ENCODE assay signal across 8 mouse cellular contexts in genomic region chr2:38350796-38351195, GRCm38 (mm10). TPM values are rescaled to one million over a fixed set of nuclear protein-coding genes. Genes with fewer than 3 reads are reported as not detected.
A peak's percentile ranks its signal among the peaks of the same experiment; 100 is the strongest.
DNase-seq lines count a peak whose midpoint lies in the region; ATAC-seq lines count a peak whose summit lies in the region.

No protein-coding gene starts in this region.

- peaks cover 70% of the 10 kb centered on the region for H3K4me1 ChIP-seq in embryonic facial prominence, embryonic 10.5 days
- H3K4me1 ChIP-seq in limb, embryonic 11.5 days (ENCODE audit: control insufficient read depth, insufficient read depth, low read length): peaks cover 38% of the 10 kb centered on the region
- peaks cover 65% of the 10 kb centered on the region for H3K4me1 ChIP-seq in midbrain, embryonic 12.5 days
- H3K4me1 ChIP-seq in stomach, embryonic 16.5 days (ENCODE audit: control insufficient read depth, insufficient read depth, low read length): peaks cover 25% of the 10 kb centered on the region

- H3K27ac ChIP-seq in embryonic facial prominence, embryonic 10.5 days (replicated peaks): peak overlapping the region; percentile 87
- peak overlapping the region; percentile 88; the same call in 1 of the 2 replicates for H3K27ac ChIP-seq in limb, embryonic 11.5 days (replicated peaks; ENCODE audit: low read depth, low read length)
- peak overlapping the region; percentile 92 for H3K27ac ChIP-seq in midbrain, embryonic 12.5 days (replicated peaks)
- no peak overlapping the region for H3K27ac ChIP-seq in stomach, embryonic 16.5 days (ENCODE audit: low read length)

- H3K4me2 ChIP-seq in limb, embryonic 11.5 days (ENCODE audit: low read depth, severe bottlenecking): peak overlapping the region; percentile 89
- H3K4me2 ChIP-seq in midbrain, embryonic 12.5 days (replicated peaks): peak overlapping the region; percentile 68
- peak overlapping the region; percentile 74 for H3K4me2 ChIP-seq in stomach, embryonic 16.5 days (ENCODE audit: low read depth, low read length)

- peak overlapping the region; percentile 63 for H3K4me3 ChIP-seq in embryonic facial prominence, embryonic 10.5 days
- H3K4me3 ChIP-seq in limb, embryonic 11.5 days (ENCODE audit: low read depth, low read length): peak overlapping the region; percentile 63
- peak overlapping the region; percentile 52 for H3K4me3 ChIP-seq in midbrain, embryonic 12.5 days
- H3K4me3 ChIP-seq in stomach, embryonic 16.5 days (replicated peaks; ENCODE audit: low read length): peak overlapping the region; percentile 46

- peaks cover 100% of the 10 kb centered on the region for H3K27me3 ChIP-seq in embryonic facial prominence, embryonic 10.5 days (replicated peaks; ENCODE audit: low read depth, poor library complexity, severe bottlenecking)
- H3K27me3 ChIP-seq in limb, embryonic 11.5 days (ENCODE audit: control insufficient read depth, insufficient read depth, low read length): peaks cover 51% of the 10 kb centered on the region
- H3K27me3 ChIP-seq in midbrain, embryonic 12.5 days: peaks cover 96% of the 10 kb centered on the region
- H3K27me3 ChIP-seq in stomach, embryonic 16.5 days (ENCODE audit: control insufficient read depth, insufficient read depth, low read length): peaks cover 94% of the 10 kb centered on the region

- H3K9ac ChIP-seq in limb, embryonic 11.5 days (ENCODE audit: low read length): peak overlapping the region; percentile 86
- peak overlapping the region; percentile 71 for H3K9ac ChIP-seq in midbrain, embryonic 12.5 days (replicated peaks)
- H3K9ac ChIP-seq in stomach, embryonic 16.5 days (ENCODE audit: low read length): peak overlapping the region; percentile 53; the same call in 1 of the 2 replicates

- peaks cover 8% of the 10 kb centered on the region; the same call in 1 of the 2 replicates for H3K36me3 ChIP-seq in embryonic facial prominence, embryonic 10.5 days (replicated peaks)
- no peaks in the 10 kb centered on the region for H3K36me3 ChIP-seq in limb, embryonic 11.5 days (ENCODE audit: control insufficient read depth, insufficient read depth, low read length)
- H3K36me3 ChIP-seq in midbrain, embryonic 12.5 days: no peaks in the 10 kb centered on the region
- no peaks in the 10 kb centered on the region for H3K36me3 ChIP-seq in stomach, embryonic 16.5 days (ENCODE audit: control insufficient read depth, insufficient read depth, low read length)

- DNase-seq in spleen, adult 18-20 months: peak; percentile 35 to 52
- DNase-seq in spleen, postnatal 14 days (ENCODE audit: low spot score in 2 of 2): no peak
- DNase-seq in embryonic facial prominence, embryonic 10.5 days (ENCODE audit: low spot score): peak; percentile 94
- DNase-seq in heart, adult 18-20 months: peak; percentile 83 to 88
- peak; percentile 64 for DNase-seq in kidney, adult 11 months
- DNase-seq in limb, embryonic 11.5 days (ENCODE audit: low spot score): peak; percentile 92

- no peaks in the 10 kb centered on the region for H3K9me3 ChIP-seq in embryonic facial prominence, embryonic 10.5 days
- H3K9me3 ChIP-seq in limb, embryonic 11.5 days (ENCODE audit: control insufficient read depth, low read length): no peaks in the 10 kb centered on the region
- no peaks in the 10 kb centered on the region for H3K9me3 ChIP-seq in midbrain, embryonic 12.5 days
- no peaks in the 10 kb centered on the region for H3K9me3 ChIP-seq in stomach, embryonic 16.5 days (replicated peaks; ENCODE audit: control insufficient read depth, low read length)

- ATAC-seq in limb, embryonic 11.5 days (ENCODE audit: insufficient number of reproducible peaks, low FRiP score, low TSS enrichment, low read depth): peak; percentile 87
- ATAC-seq in midbrain, embryonic 12.5 days (ENCODE audit: low FRiP score, low read depth): peak; percentile 90
- peak; percentile 93 for ATAC-seq in stomach, embryonic 16.5 days (ENCODE audit: insufficient read depth, low FRiP score)

- WGBS in embryonic facial prominence, embryonic 10.5 days: under 1% methylated on average over 37 of the region's 37 CpGs
- 0% methylated on average over 36 of the region's 37 CpGs for WGBS in limb, embryonic 11.5 days
- under 1% methylated on average over 36 of the region's 37 CpGs for WGBS in midbrain, embryonic 12.5 days
- WGBS in stomach, embryonic 16.5 days: under 1% methylated on average over 36 of the region's 37 CpGs

RNA-seq across cellular contexts. Expression of gene Lhx2, which starts 11.7 kb away (rescaled TPM):
- polyA plus RNA-seq in embryonic facial prominence, embryonic 10.5 days (2016; fragmentation: Nextera tagmentation; extraction: Ambion mirVana): 17.9 and 19.6 TPM in 2 replicates
- total RNA-seq in heart, adult 18-20 months (2021): not detected
- polyA plus RNA-seq in limb, embryonic 11.5 days (2014; fragmentation: Nextera tagmentation; extraction: Ambion mirVana): 29.0 and 31.2 TPM in 2 replicates
- polyA plus RNA-seq in midbrain, embryonic 12.5 days (2016; fragmentation: Nextera tagmentation; extraction: Ambion mirVana): 110 and 133 TPM in 2 replicates
- 0.14 TPM in 1 of 2 replicates, not detected in the other for polyA plus RNA-seq in stomach, embryonic 16.5 days (2015; fragmentation: Nextera tagmentation; extraction: Ambion mirVana)

Comparison
In these comparisons a context has a peak if more than half of its experiments do, and no peak if none do; other contexts are left out.
1. DNase-seq: peak in spleen, adult 18-20 months (2 of 2), embryonic facial prominence, embryonic 10.5 days (single experiment), heart, adult 18-20 months (2 of 2), kidney, adult 11 months (single experiment) and limb, embryonic 11.5 days (single experiment); none in spleen, postnatal 14 days (0 of 2).
2. RNA of gene Lhx2, which starts 11.7 kb away (polyA plus RNA-seq): 110 to 133 TPM in midbrain, embryonic 12.5 days, 29.0 to 31.2 TPM in limb, embryonic 11.5 days and 17.9 to 19.6 TPM in embryonic facial prominence, embryonic 10.5 days; 0.14 TPM in stomach, embryonic 16.5 days; every median in the first group is over 10 times any median in the second.
3. Peak in every context shown above with its lines, with median percentiles within 50 percentile points of each other: H3K4me3 ChIP-seq, ATAC-seq, H3K4me2 ChIP-seq and H3K9ac ChIP-seq.